28 mouse cellular contexts compared by ENCODE assay signal in the genomic region with DNA sequence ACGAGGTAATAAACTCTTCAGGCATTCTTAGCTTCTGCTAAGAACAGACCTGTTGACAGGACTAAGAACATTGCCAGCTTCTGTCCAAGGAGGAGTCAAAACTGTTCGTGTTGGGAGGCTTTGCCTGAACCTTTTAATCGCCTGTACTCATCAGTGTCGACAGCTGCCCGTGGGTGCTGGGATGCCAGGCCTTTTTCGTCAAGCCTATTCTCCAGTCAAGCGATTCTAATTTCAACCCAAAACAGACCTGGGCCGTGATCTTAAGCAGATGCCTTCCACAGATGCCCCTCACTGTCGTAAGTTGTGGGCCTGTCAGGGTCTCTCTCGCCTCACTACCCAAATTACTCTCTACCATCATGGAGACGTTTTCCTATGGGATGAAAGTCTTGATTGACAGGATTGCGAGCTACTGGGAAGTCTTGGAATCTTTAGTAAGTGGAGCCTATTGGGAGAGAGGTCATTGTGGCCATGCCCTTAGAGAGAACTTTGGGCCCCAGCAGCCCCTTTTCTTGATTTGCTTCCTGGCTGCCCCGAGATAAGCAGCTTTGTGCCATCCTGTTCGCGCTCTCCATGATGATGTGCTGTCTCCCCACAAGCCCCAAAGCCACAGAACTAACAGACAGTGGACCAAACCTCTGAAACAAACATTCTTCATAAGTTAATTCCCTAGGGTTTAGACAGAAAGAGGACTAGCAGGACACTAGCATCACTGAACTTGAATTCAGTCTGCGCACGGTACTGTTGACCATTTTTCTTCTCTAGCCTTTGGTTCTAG. TPM values are rescaled to one million over a fixed set of nuclear protein-coding genes. Genes with fewer than 3 reads are reported as not detected.
DNase-seq lines count a peak whose midpoint lies in the region; ATAC-seq lines count a peak whose summit lies in the region.
"Had no signal": no experiment of that assay in that cellular context is flagged by ENCODE, and none has a peak within 500 bp of the region (broad histone marks: within the 10 kb centered on the region; RNA-seq: fewer than 3 reads in every experiment).

No protein-coding gene starts in this region.

- no peak overlapping the region for H3K4me3 ChIP-seq in heart, embryonic 12.5 days
- no peak overlapping the region for H3K4me3 ChIP-seq in neural tube, embryonic 15.5 days (replicated peaks)
- no peak overlapping the region for H3K4me3 ChIP-seq in liver, embryonic 12.5 days
- H3K4me3 ChIP-seq: embryonic facial prominence, embryonic 10.5 days; embryonic facial prominence, embryonic 13.5 days; erythroblast, embryonic 14.5 days; forebrain, embryonic 12.5 days; forebrain, embryonic 15.5 days; hindbrain, embryonic 10.5 days; hindbrain, embryonic 13.5 days; intestine, embryonic 15.5 days had no signal

- 55% methylated on average over 17 of the region's 17 CpGs for WGBS in heart, embryonic 12.5 days
- whole genome bisulfite sequencing in neural tube, embryonic 15.5 days, result 84% methylated on average over 17 of the region's 17 CpGs
- 75% methylated on average over 17 of the region's 17 CpGs for WGBS in liver, embryonic 12.5 days (ENCODE audit: insufficient replicate concordance)

- ATAC-seq in heart, embryonic 12.5 days (ENCODE audit: insufficient number of reproducible peaks, low FRiP score), result no peak
- ATAC-seq in neural tube, embryonic 15.5 days (ENCODE audit: low FRiP score), result no peak
- no peak for ATAC-seq in liver, embryonic 12.5 days
- ATAC-seq: activated CD4-positive, CD25-positive, alpha-beta regulatory T cell, adult 4 months; CD4-positive, CD25-positive, alpha-beta regulatory T cell, adult 4 months; forebrain, embryonic 15.5 days; hindbrain, embryonic 16.5 days; intestine, embryonic 15.5 days had no signal

- H3K27me3 ChIP-seq in heart, embryonic 12.5 days (replicated peaks), result no peaks in the 10 kb centered on the region
- no peaks in the 10 kb centered on the region for H3K27me3 ChIP-seq in neural tube, embryonic 15.5 days (replicated peaks)
- no peaks in the 10 kb centered on the region for H3K27me3 ChIP-seq in liver, embryonic 12.5 days (replicated peaks)
- H3K27me3 ChIP-seq: embryonic facial prominence, embryonic 13.5 days; forebrain, embryonic 12.5 days; forebrain, embryonic 15.5 days; hindbrain, embryonic 13.5 days; intestine, embryonic 15.5 days had no signal

- peak; percentile 79 for DNase-seq in heart, adult 11 months
- peak; percentile 11 for DNase-seq in neural tube, embryonic 10.5 days (ENCODE audit: extremely low spot score, low spot score)
- peak; percentile 74 for DNase-seq in MN1 (ENCODE audit: low spot score)
- DNase-seq: adrenal gland, adult 8-10 months; adrenal gland, postnatal 25 days; cerebellum, adult 18-20 months; cerebellum, adult 9-10 months; cerebellum, postnatal 14 days; gastrocnemius, postnatal 25 days; heart, postnatal 36 days; kidney, adult 11 months had no signal

- H3K9me3 ChIP-seq in heart, embryonic 12.5 days (replicated peaks), result no peaks in the 10 kb centered on the region
- no peaks in the 10 kb centered on the region for H3K9me3 ChIP-seq in neural tube, embryonic 15.5 days (replicated peaks)
- H3K9me3 ChIP-seq in liver, embryonic 12.5 days (replicated peaks), result no peaks in the 10 kb centered on the region
- H3K9me3 ChIP-seq: embryonic facial prominence, embryonic 10.5 days; embryonic facial prominence, embryonic 13.5 days; forebrain, embryonic 12.5 days; forebrain, embryonic 15.5 days; hindbrain, embryonic 10.5 days; hindbrain, embryonic 13.5 days; intestine, embryonic 15.5 days had no signal

- no peak overlapping the region for H3K4me2 ChIP-seq in heart, embryonic 12.5 days
- H3K4me2 ChIP-seq in neural tube, embryonic 15.5 days, result no peak overlapping the region
- H3K4me2 ChIP-seq in liver, embryonic 12.5 days, result no peak overlapping the region
- H3K4me2 ChIP-seq: embryonic facial prominence, embryonic 13.5 days; forebrain, embryonic 12.5 days; forebrain, embryonic 15.5 days; hindbrain, embryonic 13.5 days; intestine, embryonic 15.5 days had no signal

- no peaks in the 10 kb centered on the region for H3K36me3 ChIP-seq in heart, embryonic 12.5 days
- H3K36me3 ChIP-seq in neural tube, embryonic 15.5 days, result no peaks in the 10 kb centered on the region
- no peaks in the 10 kb centered on the region for H3K36me3 ChIP-seq in liver, embryonic 12.5 days
- H3K36me3 ChIP-seq: embryonic facial prominence, embryonic 10.5 days; embryonic facial prominence, embryonic 13.5 days; forebrain, embryonic 12.5 days; forebrain, embryonic 15.5 days; hindbrain, embryonic 10.5 days; hindbrain, embryonic 13.5 days; intestine, embryonic 15.5 days had no signal

- H3K4me1 ChIP-seq in heart, embryonic 12.5 days (replicated peaks), result no peaks in the 10 kb centered on the region
- no peaks in the 10 kb centered on the region for H3K4me1 ChIP-seq in neural tube, embryonic 15.5 days
- no peaks in the 10 kb centered on the region for H3K4me1 ChIP-seq in liver, embryonic 12.5 days
- H3K4me1 ChIP-seq: embryonic facial prominence, embryonic 13.5 days; forebrain, embryonic 12.5 days; forebrain, embryonic 15.5 days; hindbrain, embryonic 10.5 days; hindbrain, embryonic 13.5 days had no signal

- H3K27ac ChIP-seq in heart, embryonic 12.5 days (ENCODE audit: poor library complexity, severe bottlenecking), result no peak overlapping the region
- no peak overlapping the region for H3K27ac ChIP-seq in neural tube, embryonic 15.5 days (replicated peaks)
- no peak overlapping the region for H3K27ac ChIP-seq in liver, embryonic 12.5 days
- H3K27ac ChIP-seq: embryonic facial prominence, embryonic 10.5 days; embryonic facial prominence, embryonic 13.5 days; forebrain, embryonic 12.5 days; forebrain, embryonic 15.5 days; hindbrain, embryonic 10.5 days; hindbrain, embryonic 13.5 days; intestine, embryonic 15.5 days had no signal

- no peak overlapping the region for H3K9ac ChIP-seq in heart, embryonic 12.5 days
- H3K9ac ChIP-seq in neural tube, embryonic 15.5 days (replicated peaks), result no peak overlapping the region
- no peak overlapping the region for H3K9ac ChIP-seq in liver, embryonic 12.5 days
- H3K9ac ChIP-seq: embryonic facial prominence, embryonic 13.5 days; forebrain, embryonic 12.5 days; forebrain, embryonic 15.5 days; hindbrain, embryonic 13.5 days; intestine, embryonic 15.5 days had no signal

RNA-seq across cellular contexts. Expression of a gene that starts 6.7 kb away (rescaled TPM):
- not detected in 2 replicates for polyA plus RNA-seq in heart, embryonic 12.5 days (2016; fragmentation: Nextera tagmentation; extraction: Ambion mirVana)
- polyA plus RNA-seq in neural tube, embryonic 15.5 days (2015; fragmentation: Nextera tagmentation; extraction: Ambion mirVana), result not detected in 2 replicates
- not detected in 2 replicates for polyA plus RNA-seq in liver, embryonic 12.5 days (2016; fragmentation: Nextera tagmentation; extraction: Ambion mirVana)
- polyA plus RNA-seq: activated CD4-positive, CD25-positive, alpha-beta regulatory T cell, adult 4 months; C2C12; CD4-positive, CD25-positive, alpha-beta regulatory T cell, adult 4 months; embryonic facial prominence, embryonic 13.5 days; erythroblast, embryonic 14.5 days; forebrain, embryonic 12.5 days; forebrain, embryonic 15.5 days; heart, embryonic 14.5 days; heart, postnatal 0 days; hindbrain, embryonic 10.5 days; hindbrain, embryonic 13.5 days; hindbrain, embryonic 16.5 days; intestine, embryonic 15.5 days had no signal

RNA-seq across cellular contexts. Expression of a gene that starts 56.8 kb away (rescaled TPM):
- 8.5 and 9.2 TPM in 2 replicates for polyA plus RNA-seq in heart, embryonic 12.5 days (2016; fragmentation: Nextera tagmentation; extraction: Ambion mirVana)
- polyA plus RNA-seq in neural tube, embryonic 15.5 days (2015; fragmentation: Nextera tagmentation; extraction: Ambion mirVana), result 10.9 and 11.2 TPM in 2 replicates
- polyA plus RNA-seq in liver, embryonic 12.5 days (2016; fragmentation: Nextera tagmentation; extraction: Ambion mirVana), result 2.1 and 2.2 TPM in 2 replicates

Comparison
In these comparisons a context has a peak if more than half of its experiments do, and no peak if none do; other contexts are left out.
1. DNase-seq: peak in every context shown above with its lines; median percentile 79 in heart, adult 11 months; 74 in MN1; 11 in neural tube, embryonic 10.5 days.